Mouse (Mus musculus): ENCODE results near the gene Spats2l. TPM values are rescaled to one million over a fixed set of nuclear protein-coding genes. Genes with fewer than 3 reads are reported as not detected.

The Spats2l gene
- polyA plus RNA-seq, 1 experiment from 2014 or later, result 69.5 TPM

DNA sequence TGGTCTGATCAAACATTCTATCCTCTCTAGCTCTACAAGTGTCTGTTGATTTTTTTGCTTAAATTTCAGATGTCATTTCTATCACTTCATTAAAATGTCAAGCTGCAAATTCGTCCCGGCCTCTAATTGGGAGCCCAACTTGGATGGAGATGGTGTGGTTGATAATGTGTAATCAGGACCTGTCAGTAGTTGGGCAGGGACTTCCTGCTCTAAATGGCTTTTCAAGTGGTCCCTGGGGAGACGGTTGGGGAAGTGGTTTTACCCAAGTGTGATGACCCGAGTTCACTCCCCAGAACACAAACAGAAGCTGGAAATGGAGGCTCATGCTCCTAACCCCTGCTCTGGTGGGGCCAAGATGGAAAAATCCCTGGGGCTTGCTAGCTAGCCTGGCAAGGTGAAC is 36.3 kb downstream of the Spats2l start:
- H3K9ac ChIP-seq (ENCODE audit: low read depth, low read length), result no peak overlapping the region
- WGBS, result 39% methylated on average over 4 of the region's 4 CpGs
- no peaks in the 10 kb centered on the region for H3K27me3 ChIP-seq (ENCODE audit: insufficient read depth, low read length)
- H3K27ac ChIP-seq, result no peak overlapping the region
- H3K4me3 ChIP-seq (replicated peaks; ENCODE audit: low read depth, low read length), result no peak overlapping the region
- H3K9me3 ChIP-seq (replicated peaks; ENCODE audit: low read length), result no peaks in the 10 kb centered on the region
- ATAC-seq (replicated peaks; ENCODE audit: low FRiP score, low read depth) (no peak), DNase-seq (ENCODE audit: low spot score) (no peak)
- H3K4me1 ChIP-seq (replicated peaks; ENCODE audit: insufficient read depth, low read length), result no peaks in the 10 kb centered on the region
- no peaks in the 10 kb centered on the region for H3K36me3 ChIP-seq (ENCODE audit: insufficient read depth, low read length)
- no peak for TF ChIP-seq CTCF (IDR thresholded peaks at IDR 0.05; ENCODE audit: low read depth)
- H3K4me2 ChIP-seq (ENCODE audit: low read length), result no peak overlapping the region

GRCm38 (mm10) chr1:57817103-57817502 is 43.1 kb downstream of the Spats2l start:
- TF ChIP-seq CTCF (IDR thresholded peaks at IDR 0.05; ENCODE audit: low read depth), result no peak
- Histone ChIP-seq H3K27me3 (ENCODE audit: insufficient read depth, low read length) (no peaks in the 10 kb centered on the region), H3K9me3 (replicated peaks; ENCODE audit: low read length) (no peaks in the 10 kb centered on the region), H3K36me3 (ENCODE audit: insufficient read depth, low read length) (no peaks in the 10 kb centered on the region), H3K9ac (ENCODE audit: low read depth, low read length) (no peak overlapping the region), H3K4me2 (ENCODE audit: low read length) (no peak overlapping the region), H3K27ac (no peak overlapping the region), H3K4me3 (replicated peaks; ENCODE audit: low read depth, low read length) (no peak overlapping the region), H3K4me1 (replicated peaks; ENCODE audit: insufficient read depth, low read length) (peaks cover 6% of the 10 kb centered on the region)
- ATAC-seq (replicated peaks; ENCODE audit: low FRiP score, low read depth) (no peak), DNase-seq (ENCODE audit: low spot score) (no peak)
- WGBS, result 45% methylated on average over 2 of the region's 2 CpGs

DNA sequence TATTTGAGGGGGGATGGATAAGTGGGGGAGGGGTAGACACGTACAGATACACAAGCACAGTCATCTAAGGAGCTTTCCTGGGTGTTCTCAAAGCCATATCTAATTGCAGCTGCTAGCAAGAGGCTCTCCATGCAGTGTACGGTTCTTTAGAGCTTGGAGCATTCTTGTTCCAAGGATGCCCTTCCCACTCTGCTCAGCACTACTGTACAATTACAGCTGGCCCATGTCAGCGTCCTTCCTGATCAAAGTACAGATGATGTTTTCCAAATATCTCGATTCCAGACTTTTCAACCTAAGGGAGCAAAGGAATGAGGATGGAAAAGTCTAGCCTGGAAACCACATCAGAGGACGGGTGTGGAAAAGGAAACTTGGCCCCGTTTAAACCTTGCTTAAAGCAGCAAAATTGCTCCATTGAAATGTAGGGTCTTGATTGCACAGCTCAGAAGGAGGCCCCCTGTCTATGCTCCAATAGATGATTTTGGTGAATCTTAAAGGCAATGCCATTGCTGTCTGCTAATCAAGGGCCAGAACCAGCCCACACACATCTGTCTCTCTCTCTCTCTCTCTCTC is 46.6 kb downstream of the Spats2l start:
- no peak for ATAC-seq (replicated peaks; ENCODE audit: low FRiP score, low read depth)
- Histone ChIP-seq H3K4me3 (replicated peaks; ENCODE audit: low read depth, low read length) (no peak overlapping the region), H3K27me3 (ENCODE audit: insufficient read depth, low read length) (no peaks in the 10 kb centered on the region), H3K36me3 (ENCODE audit: insufficient read depth, low read length) (no peaks in the 10 kb centered on the region), H3K27ac (no peak overlapping the region), H3K9me3 (replicated peaks; ENCODE audit: low read length) (no peaks in the 10 kb centered on the region), H3K4me1 (replicated peaks; ENCODE audit: insufficient read depth, low read length) (peaks cover 6% of the 10 kb centered on the region), H3K9ac (ENCODE audit: low read depth, low read length) (no peak overlapping the region), H3K4me2 (ENCODE audit: low read length) (no peak overlapping the region)
- DNase-seq (ENCODE audit: low spot score), result peak; percentile 67
- 52% methylated on average over 6 of the region's 6 CpGs for WGBS
- TF ChIP-seq CTCF (IDR thresholded peaks at IDR 0.05; ENCODE audit: low read depth), result no peak

DNA sequence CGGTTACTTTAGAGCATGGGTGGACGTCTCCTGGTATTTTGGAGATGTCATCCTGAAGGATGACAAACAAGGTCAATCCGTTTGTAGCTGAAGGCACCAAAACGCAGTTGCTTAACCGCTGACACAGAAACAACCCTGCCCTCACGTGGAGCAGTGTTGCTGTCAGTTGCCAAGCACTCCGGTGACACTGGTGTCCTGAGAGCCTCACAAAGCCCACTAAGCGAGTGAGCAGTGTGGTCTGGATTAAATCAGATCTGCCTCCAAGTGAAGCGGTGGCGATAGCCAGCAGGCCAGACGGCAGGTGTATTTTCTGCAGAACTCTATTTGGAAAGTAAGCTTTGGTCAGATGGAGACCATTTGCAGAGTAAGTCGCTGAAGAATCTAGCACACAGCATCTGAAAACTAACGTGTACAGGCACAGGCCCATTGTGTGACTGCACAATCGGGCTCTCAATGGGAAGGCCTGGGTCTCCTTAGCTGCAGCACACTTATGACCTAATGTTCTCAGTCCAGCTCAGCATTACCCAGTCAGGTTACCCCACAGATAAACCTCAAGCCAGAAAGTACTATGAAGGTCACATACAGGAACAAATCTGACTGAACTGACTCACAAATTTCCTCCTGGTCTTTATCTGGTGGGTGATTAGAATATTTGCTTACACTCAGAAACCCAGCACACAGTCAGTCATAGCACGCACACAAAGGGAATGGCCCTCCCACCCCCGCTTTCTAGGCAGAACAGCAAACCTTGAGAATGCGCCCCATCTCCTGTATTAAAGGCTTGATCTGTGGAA is 51.2 kb downstream of the Spats2l start:
- no peak overlapping the region for H3K4me2 ChIP-seq (ENCODE audit: low read length)
- H3K9me3 ChIP-seq (replicated peaks; ENCODE audit: low read length), result no peaks in the 10 kb centered on the region
- ATAC-seq (replicated peaks; ENCODE audit: low FRiP score, low read depth) (no peak), DNase-seq (ENCODE audit: low spot score) (no peak)
- no peaks in the 10 kb centered on the region for H3K36me3 ChIP-seq (ENCODE audit: insufficient read depth, low read length)
- TF ChIP-seq CTCF (IDR thresholded peaks at IDR 0.05; ENCODE audit: low read depth), result no peak
- H3K4me1 ChIP-seq (replicated peaks; ENCODE audit: insufficient read depth, low read length), result peaks cover 6% of the 10 kb centered on the region; the same call in 1 of the 2 replicates
- no peak overlapping the region for H3K9ac ChIP-seq (ENCODE audit: low read depth, low read length)
- H3K27ac ChIP-seq, result no peak overlapping the region
- H3K27me3 ChIP-seq (ENCODE audit: insufficient read depth, low read length), result no peaks in the 10 kb centered on the region
- WGBS, result 82% methylated on average over 17 of the region's 17 CpGs
- H3K4me3 ChIP-seq (replicated peaks; ENCODE audit: low read depth, low read length), result no peak overlapping the region

- no peak overlapping the region for H3K4me2 ChIP-seq (ENCODE audit: low read length)
- H3K4me1 ChIP-seq (replicated peaks; ENCODE audit: insufficient read depth, low read length), result peaks cover 5% of the 10 kb centered on the region; the same call in 1 of the 2 replicates
- no peaks in the 10 kb centered on the region for H3K36me3 ChIP-seq (ENCODE audit: insufficient read depth, low read length)
- no peak overlapping the region for H3K4me3 ChIP-seq (replicated peaks; ENCODE audit: low read depth, low read length)
- ATAC-seq (replicated peaks; ENCODE audit: low FRiP score, low read depth) (no peak), DNase-seq (ENCODE audit: low spot score) (no peak)
- no peak for TF ChIP-seq CTCF (IDR thresholded peaks at IDR 0.05; ENCODE audit: low read depth)
- H3K27ac ChIP-seq, result no peak overlapping the region
- H3K9me3 ChIP-seq (replicated peaks; ENCODE audit: low read length), result no peaks in the 10 kb centered on the region
- H3K27me3 ChIP-seq (ENCODE audit: insufficient read depth, low read length), result no peaks in the 10 kb centered on the region
- 85% methylated on average over 9 of the region's 9 CpGs for whole genome bisulfite sequencing
- no peak overlapping the region for H3K9ac ChIP-seq (ENCODE audit: low read depth, low read length)
Measured at GRCm38 (mm10) chr1:57826245-57826644, 52.3 kb downstream of the Spats2l start.

DNA sequence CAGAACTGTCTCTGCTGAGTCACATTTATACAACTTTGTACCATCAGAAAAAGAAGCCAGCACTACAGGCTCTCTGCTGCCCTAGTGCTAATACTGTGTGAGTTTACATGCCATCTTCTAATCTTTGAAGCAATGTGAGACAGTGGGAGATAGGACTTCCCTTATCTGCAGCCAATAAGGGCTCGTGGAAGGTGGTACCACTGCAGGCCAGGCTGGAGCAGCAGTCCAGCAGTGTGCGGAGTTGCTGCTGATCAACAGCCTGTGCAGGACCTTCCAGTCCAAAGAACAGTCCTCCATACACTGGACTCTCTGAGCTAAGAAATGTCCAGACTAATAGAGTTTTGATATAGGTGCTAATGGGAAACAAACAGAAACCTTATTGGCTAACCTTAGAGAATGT is 59.2 kb downstream of the Spats2l start:
- Histone ChIP-seq H3K9me3 (replicated peaks; ENCODE audit: low read length) (no peaks in the 10 kb centered on the region), H3K4me3 (replicated peaks; ENCODE audit: low read depth, low read length) (no peak overlapping the region), H3K4me1 (replicated peaks; ENCODE audit: insufficient read depth, low read length) (no peaks in the 10 kb centered on the region), H3K4me2 (ENCODE audit: low read length) (no peak overlapping the region), H3K27ac (no peak overlapping the region), H3K36me3 (ENCODE audit: insufficient read depth, low read length) (0 out of 2 replicates have a peak, but pooled peaks cover 2% of the 10 kb centered on the region), H3K27me3 (ENCODE audit: insufficient read depth, low read length) (no peaks in the 10 kb centered on the region), H3K9ac (ENCODE audit: low read depth, low read length) (no peak overlapping the region)
- DNase-seq (ENCODE audit: low spot score) (no peak), ATAC-seq (replicated peaks; ENCODE audit: low FRiP score, low read depth) (no peak)
- TF ChIP-seq CTCF (IDR thresholded peaks at IDR 0.05; ENCODE audit: low read depth), result no peak
- WGBS, result 88% methylated on average over 2 of the region's 2 CpGs
